28 mouse cellular contexts compared by ENCODE assay signal in the genomic region with DNA sequence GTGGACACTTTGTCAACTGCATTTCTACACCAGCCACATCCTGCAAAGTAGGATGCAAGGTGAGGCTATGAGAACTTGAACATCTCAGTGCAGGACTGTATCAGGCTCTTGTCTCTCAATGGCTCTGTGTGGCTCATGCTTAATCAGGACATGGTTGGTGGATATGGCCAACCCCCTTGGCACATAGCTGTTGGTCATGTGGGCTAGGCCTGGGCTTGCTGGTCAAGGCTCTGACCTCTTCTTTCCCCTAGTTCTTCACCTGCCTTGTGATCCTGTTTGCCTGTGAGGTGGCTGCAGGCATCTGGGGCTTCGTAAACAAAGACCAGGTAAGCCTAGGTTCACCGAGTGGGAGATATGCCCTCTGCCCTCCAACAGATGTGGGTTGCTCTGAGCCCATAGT. TPM values are rescaled to one million over a fixed set of nuclear protein-coding genes. Genes with fewer than 3 reads are reported as not detected.
"Had no signal": no experiment of that assay in that cellular context is flagged by ENCODE, and none has a peak within 500 bp of the region (broad histone marks: within the 10 kb centered on the region; RNA-seq: fewer than 3 reads in every experiment).

No protein-coding gene starts in this region.

- H3K9ac ChIP-seq: heart, embryonic 13.5 days; heart, embryonic 15.5 days; hindbrain, embryonic 13.5 days; hindbrain, embryonic 15.5 days; limb, embryonic 13.5 days; limb, embryonic 15.5 days; liver, embryonic 14.5 days had no signal

- H3K27me3 ChIP-seq: heart, embryonic 13.5 days; heart, embryonic 15.5 days; hindbrain, embryonic 13.5 days; hindbrain, embryonic 15.5 days; limb, embryonic 13.5 days; limb, embryonic 15.5 days had no signal

- H3K9me3 ChIP-seq: heart, embryonic 13.5 days; heart, embryonic 15.5 days; hindbrain, embryonic 13.5 days; hindbrain, embryonic 15.5 days; limb, embryonic 13.5 days; limb, embryonic 15.5 days had no signal

- ATAC-seq: hindbrain, postnatal 0 days; intestine, embryonic 16.5 days had no signal

- H3K27ac ChIP-seq: heart, adult 2 months; heart, embryonic 15.5 days; hindbrain, embryonic 13.5 days; hindbrain, embryonic 15.5 days; kidney, postnatal 0 days; limb, embryonic 13.5 days; liver, embryonic 14.5 days had no signal

- DNase-seq: gastrocnemius, postnatal 14 days; gastrocnemius, postnatal 36 days; heart, adult 11 months; heart, adult 2 months; heart, postnatal 14 days; heart, postnatal 36 days; kidney, adult 11 months; kidney, adult 8-10 months; kidney, postnatal 14 days; layer of hippocampus, adult 9-11 months; layer of hippocampus, postnatal 36 days; left cerebral cortex, postnatal 4 days had no signal

- H3K4me3 ChIP-seq: heart, adult 2 months; heart, embryonic 13.5 days; heart, embryonic 15.5 days; hindbrain, embryonic 13.5 days; hindbrain, embryonic 15.5 days; limb, embryonic 13.5 days; limb, embryonic 15.5 days had no signal

RNA-seq across cellular contexts. Expression of gene Trpm5, which starts 28.8 kb away (rescaled TPM):
- total RNA-seq: gastrocnemius, adult 18-20 months; gastrocnemius, adult 8-10 months; gastrocnemius, postnatal 36 days; heart, adult 2 months; heart, postnatal 36 days; layer of hippocampus, postnatal 36 days; left cerebral cortex, adult 18-20 months; left cerebral cortex, adult 8-10 months; left cerebral cortex, postnatal 25 days had no signal

RNA-seq across cellular contexts. Expression of gene Kcnq1, which starts 40.5 kb away (rescaled TPM):
- total RNA-seq: hematopoietic stem cell, adult 5-6 weeks had no signal
